Mouse (Mus musculus) left cerebral cortex, postnatal 14 days (tissue): ENCODE data around the gene Foxo1. TPM values are rescaled to one million over a fixed set of nuclear protein-coding genes. Genes with fewer than 3 reads are reported as not detected.

Experiments
- DNase-seq, 2 experiments: peaks; one replicate each; pipeline ENCODE4 v3.0.0; 2021 to 2022; ENCODE audit warnings: low spot score in 2 of 2, mixed read lengths in 1 of 2
- intact Hi-C: fragments of 180-260 bp; cut with DNase I; formaldehyde crosslinking; loops from one replicate; pipeline ENCODE4 v1.15.1; 2025
- total RNA-seq, 2 experiments: library from RNA; stranded (reverse); gene quantifications; 2 replicates each; pipeline ENCODE4 v1.2.3; 2021

Foxo1 gene
- total RNA-seq, 2 experiments from 2014 or later: 12.1 to 13.5 TPM

GRCm38 (mm10) chr3:52296224-52296760 is 28.2 kb downstream of the Foxo1 start:
- intact Hi-C loops: no loop called here
- DNase-seq: no peak

- peak in 1 of 2 experiments; percentile 9 for DNase-seq
- intact Hi-C loops: no loop called here
Measured at GRCm38 (mm10) chr3:52297291-52298018, 29.3 kb downstream of the Foxo1 start.

- intact Hi-C loops: no loop called here
- DNase-seq: no peak
Measured at GRCm38 (mm10) chr3:52298683-52299082, 30.5 kb downstream of the Foxo1 start.

- intact Hi-C loops: no loop called here
- DNase-seq: no peak
Measured at GRCm38 (mm10) chr3:52299376-52299775, 31.2 kb downstream of the Foxo1 start.

GRCm38 (mm10) chr3:52300517-52300916 is 32.4 kb downstream of the Foxo1 start:
- DNase-seq: no peak
- intact Hi-C loops: no loop called here

- intact Hi-C loops: no loop called here
- DNase-seq: no peak
Measured at GRCm38 (mm10) chr3:52303301-52303700, 35.2 kb downstream of the Foxo1 start.

- intact Hi-C loops: no loop called here
Measured at GRCm38 (mm10) chr3:52308586-52309321, 40.6 kb downstream of the Foxo1 start.

GRCm38 (mm10) chr3:52320516-52321270 is 52.6 kb downstream of the Foxo1 start:
- peak in 1 of 2 experiments; percentile 7 for DNase-seq
- intact Hi-C loops: loop anchor here (10.0 kb wide), 1 partner anchor 46 kb away; no protein-coding TSS in a partner anchor

More at GRCm38 (mm10) chr3:52308586-52309321, 40.6 kb downstream of the Foxo1 start:
- no peak for DNase-seq

GRCm38 (mm10) chr3:52322401-52323385 is 54.6 kb downstream of the Foxo1 start:
- intact Hi-C loops: loop anchor here (10.0 kb wide), 1 partner anchor 48 kb away; no protein-coding TSS in a partner anchor
- peak; percentile 5 to 20 for DNase-seq

GRCm38 (mm10) chr3:52325006-52325405 is 56.9 kb downstream of the Foxo1 start:
- DNase-seq: no peak
- intact Hi-C loops: loop anchor here (10.0 kb wide), 1 partner anchor 50 kb away; no protein-coding TSS in a partner anchor

GRCm38 (mm10) chr3:52326687-52327086 is 58.6 kb downstream of the Foxo1 start:
- intact Hi-C loops: loop anchor here (10.0 kb wide), 1 partner anchor 52 kb away; no protein-coding TSS in a partner anchor
- peak; percentile 33 to 37 for DNase-seq

GRCm38 (mm10) chr3:52327146-52327545 is 59.0 kb downstream of the Foxo1 start:
- intact Hi-C loops: loop anchor here (10.0 kb wide), 1 partner anchor 52 kb away; no protein-coding TSS in a partner anchor
- DNase-seq: no peak

GRCm38 (mm10) chr3:52331709-52332108 is 63.6 kb downstream of the Foxo1 start:
- intact Hi-C loops: no loop called here

GRCm38 (mm10) chr3:52338761-52339160 is 70.6 kb downstream of the Foxo1 start:
- intact Hi-C loops: no loop called here
- DNase-seq: no peak

More at GRCm38 (mm10) chr3:52331709-52332108, 63.6 kb downstream of the Foxo1 start:
- no peak for DNase-seq

GRCm38 (mm10) chr3:52340336-52341034 is 72.3 kb downstream of the Foxo1 start:
- no peak for DNase-seq
- intact Hi-C loops: loop anchor here (5.0 kb wide), 1 partner anchor 73 kb away; the partner anchor contains the start of gene Foxo1

- intact Hi-C loops: loop anchor here (5.0 kb wide), 1 partner anchor 75 kb away; the partner anchor contains the start of gene Foxo1
- peak in 1 of 2 experiments; percentile 9 for DNase-seq
Measured at GRCm38 (mm10) chr3:52342226-52342625, 74.1 kb downstream of the Foxo1 start.

- DNase-seq: peak; percentile 41 to 47
- intact Hi-C loops: loop anchor here (5.0 kb wide), 1 partner anchor 76 kb away; the partner anchor contains the start of gene Foxo1
Measured at GRCm38 (mm10) chr3:52342801-52343200, 74.7 kb downstream of the Foxo1 start.
